Mouse (Mus musculus) NIH3T3 (cell line): ENCODE measurements at regions not wholly inside any gene's neighbourhood (a gene's known extent, or its start where the extent isn't known, plus 50 kb on each side); places are given as distances from the start of the nearest gene placed in this dataset.

Experiments
- DNase-seq: peaks from one replicate; pipeline ENCODE4 v3.0.0-alpha.2; 2012; ENCODE audit warnings: low read depth

GRCm38 (mm10) chr12:6211266-6211665 is 835.8 kb upstream of the Klhl29 start:
- DNase-seq: no peak

DNA sequence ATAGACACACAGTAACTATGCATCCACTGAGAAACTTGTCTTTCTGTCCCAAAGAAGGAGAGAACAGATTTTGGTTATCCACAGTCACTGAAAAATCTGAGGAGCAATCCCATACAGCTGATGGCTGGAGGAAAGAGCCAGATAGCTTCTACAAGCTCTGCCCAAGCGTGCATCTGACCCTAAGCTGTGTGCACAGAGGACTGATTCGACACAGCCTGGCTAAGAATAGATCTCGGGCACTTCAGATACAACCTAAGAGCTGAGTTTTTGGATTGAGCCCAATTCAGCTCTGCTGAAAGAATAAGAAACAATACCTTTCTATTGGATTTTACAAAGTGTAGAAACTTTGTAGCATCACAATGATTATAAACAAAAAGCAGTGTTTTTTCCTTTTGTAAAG is 813.8 kb upstream of the Klhl29 start:
- DNase-seq: no peak

- no peak for DNase-seq
Measured at GRCm38 (mm10) chr12:6168795-6169194, 793.3 kb upstream of the Klhl29 start.

- no peak for DNase-seq
Measured at GRCm38 (mm10) chr12:6154287-6154686, 778.8 kb upstream of the Klhl29 start.

DNA sequence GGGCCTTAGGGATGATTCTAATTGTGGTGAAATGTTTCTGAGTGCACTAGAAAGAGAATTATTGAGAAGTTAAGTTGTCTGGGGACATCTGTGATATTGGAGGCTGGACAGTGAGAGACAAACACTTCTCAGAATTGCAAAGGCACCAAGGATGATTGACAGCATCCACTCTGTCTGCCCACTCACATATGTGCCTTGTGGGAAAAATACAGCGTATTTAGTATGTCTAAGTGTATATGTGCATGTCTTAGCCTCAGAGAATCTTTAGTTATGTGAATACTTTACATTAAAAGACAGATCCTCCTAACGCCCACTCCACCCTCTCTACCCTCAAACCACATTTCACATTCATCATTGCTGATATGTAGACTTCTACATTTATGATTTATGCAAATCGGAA is 776.0 kb upstream of the Klhl29 start:
- no peak for DNase-seq

DNA sequence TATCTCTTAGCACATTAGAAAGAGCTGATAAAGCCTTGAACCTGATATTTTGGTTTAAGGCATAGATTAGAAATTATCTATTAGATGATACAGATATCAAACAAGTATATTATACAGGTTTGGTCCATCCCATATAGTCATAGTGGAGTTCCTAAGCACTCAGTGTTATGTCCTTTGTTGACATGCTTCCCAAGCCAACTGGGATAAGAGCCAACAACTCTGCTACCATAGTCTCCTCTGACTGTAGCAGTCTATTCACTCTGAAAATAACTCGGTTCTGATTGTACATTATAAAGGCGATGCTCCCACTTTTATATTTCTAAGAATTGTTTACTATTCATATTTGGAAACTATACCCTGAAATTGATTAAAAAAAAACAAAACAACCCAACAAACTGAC is 757.0 kb upstream of the Klhl29 start:
- no peak for DNase-seq

DNA sequence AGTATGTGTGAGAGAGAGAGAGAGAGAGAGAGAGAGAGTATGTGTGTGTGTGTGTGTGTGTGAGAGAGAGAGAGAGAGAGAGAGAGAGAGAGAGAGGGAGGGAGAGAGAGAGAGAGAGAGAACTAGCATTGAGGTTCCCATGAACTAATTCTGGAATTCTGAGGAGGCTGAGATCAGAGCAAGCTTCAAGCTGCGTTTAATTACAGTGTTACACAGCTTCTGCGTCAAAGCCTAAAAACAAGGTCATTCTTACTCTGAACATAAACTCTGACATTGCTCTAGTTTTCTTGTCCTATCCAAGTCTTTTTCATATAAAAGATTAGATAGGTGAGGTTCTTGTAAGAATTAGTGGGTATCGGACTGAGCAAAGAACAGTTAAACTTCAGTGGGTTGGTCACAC is 744.1 kb upstream of the Klhl29 start:
- DNase-seq: no peak

DNA sequence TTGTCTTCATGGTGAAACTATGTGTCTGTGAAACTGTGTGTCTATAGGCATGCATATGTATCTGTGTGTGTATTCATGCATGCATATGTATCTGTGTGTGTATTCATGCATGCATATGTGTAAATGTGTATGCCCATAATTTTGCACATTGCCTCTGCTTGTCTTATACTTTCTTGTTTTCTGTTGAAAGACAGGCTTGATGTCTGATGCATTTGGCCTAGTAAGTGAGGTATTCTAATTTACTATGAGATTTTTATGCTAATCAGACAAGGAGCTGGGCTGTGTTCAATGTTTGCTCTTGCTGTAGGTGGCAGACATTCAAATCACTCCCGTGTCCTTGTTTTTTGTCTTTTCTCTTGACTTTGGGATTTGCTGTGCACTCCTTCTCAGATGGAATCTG is 739.8 kb upstream of the Klhl29 start:
- no peak for DNase-seq

DNA sequence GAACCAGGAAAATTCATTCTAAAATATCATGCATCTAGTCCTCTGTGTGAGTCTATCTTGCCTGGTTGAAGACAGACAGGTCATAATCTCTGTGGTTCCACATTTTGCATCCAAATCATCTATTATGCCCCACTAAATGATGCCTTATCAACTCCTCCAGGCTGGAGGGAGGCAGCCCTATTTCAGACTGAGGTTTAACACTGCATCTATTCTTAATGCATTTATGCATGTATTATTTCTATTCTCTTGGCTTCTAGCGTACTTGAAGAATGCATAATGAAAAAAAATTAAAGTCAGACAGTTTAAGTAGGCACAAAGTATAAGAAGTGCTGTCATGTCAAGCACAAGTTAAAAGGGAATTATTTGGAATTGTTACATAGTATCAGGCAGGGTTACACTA is 721.8 kb upstream of the Klhl29 start:
- no peak for DNase-seq

DNA sequence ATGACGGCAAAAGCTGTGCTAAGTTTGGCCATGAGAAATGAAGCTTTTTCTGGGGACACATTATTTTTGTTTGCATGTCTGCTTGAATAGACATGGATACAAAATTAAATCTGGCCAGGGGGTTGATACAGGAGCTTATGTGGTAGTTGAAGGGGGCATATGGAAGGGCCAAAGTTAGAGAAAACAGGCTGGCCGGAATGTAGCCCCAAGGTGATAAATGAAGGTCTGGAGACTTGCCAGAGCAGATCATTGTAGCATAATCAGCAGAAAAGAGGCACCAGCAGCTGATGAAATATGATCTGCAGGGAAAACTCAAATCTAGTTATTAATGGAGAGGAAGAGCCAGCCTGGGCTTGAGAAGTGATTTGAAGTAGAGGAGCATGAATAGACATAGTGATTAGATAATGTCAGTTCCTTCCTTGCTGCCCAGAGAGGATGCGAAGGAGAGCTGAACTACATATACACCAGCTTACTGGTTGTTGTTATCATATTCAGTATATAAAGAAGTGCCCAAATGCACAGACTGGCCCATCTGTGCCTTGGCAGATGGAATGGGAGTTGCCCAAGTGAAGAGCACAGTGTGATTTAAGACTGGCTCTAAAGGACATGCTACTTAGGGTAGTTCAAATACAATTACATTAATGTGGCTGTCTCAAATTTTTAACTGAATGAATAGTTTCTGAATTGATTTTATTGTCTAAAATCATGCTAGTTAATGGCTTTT is 712.3 kb upstream of the Klhl29 start:
- DNase-seq: no peak

DNA sequence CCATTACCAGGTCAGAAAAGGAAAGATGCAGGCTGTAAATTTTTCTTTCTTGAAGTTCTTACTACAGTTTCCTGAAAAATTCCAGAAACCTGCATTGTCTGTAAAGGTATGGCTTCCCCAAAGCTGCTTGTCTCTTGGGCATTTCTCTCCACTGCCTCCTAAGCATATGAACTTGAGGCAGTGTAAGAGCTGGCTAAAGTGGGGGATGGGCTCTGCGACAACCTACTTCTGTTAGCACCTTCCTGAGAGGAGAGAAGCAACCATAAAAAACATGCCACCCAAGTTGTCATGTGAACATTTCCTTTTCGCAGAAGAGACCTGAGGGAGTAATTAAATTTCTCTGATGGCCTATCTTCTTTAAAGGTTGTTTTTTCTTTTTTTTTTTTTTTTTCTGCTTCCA is 711.6 kb upstream of the Klhl29 start:
- no peak for DNase-seq

- DNase-seq: no peak
Measured at GRCm38 (mm10) chr12:6046866-6047689, 671.6 kb upstream of the Klhl29 start.

GRCm38 (mm10) chr12:6046110-6046509 is 670.6 kb upstream of the Klhl29 start:
- no peak for DNase-seq

DNA sequence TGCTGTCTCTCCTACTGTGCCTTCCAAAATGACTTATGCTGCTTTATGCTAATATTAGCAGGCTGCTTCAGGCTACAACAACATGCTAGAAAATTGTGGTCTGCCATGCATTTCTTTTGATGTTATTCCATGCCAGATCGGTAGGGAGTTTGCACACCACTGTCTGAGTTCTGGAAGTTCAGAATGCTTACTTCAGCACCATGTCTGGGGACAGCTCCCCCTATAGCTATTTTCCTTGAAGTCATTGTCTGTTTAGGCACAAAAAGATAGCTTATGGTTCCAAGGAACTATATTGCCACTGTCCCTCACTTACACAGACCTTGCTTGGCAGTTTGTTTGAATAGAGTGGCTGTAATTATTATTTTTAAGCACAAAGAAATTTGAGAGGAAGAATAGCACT is 666.8 kb upstream of the Klhl29 start:
- peak; percentile 42 for DNase-seq

- no peak for DNase-seq
Measured at GRCm38 (mm10) chr12:6024111-6024510, 648.6 kb upstream of the Klhl29 start.

DNA sequence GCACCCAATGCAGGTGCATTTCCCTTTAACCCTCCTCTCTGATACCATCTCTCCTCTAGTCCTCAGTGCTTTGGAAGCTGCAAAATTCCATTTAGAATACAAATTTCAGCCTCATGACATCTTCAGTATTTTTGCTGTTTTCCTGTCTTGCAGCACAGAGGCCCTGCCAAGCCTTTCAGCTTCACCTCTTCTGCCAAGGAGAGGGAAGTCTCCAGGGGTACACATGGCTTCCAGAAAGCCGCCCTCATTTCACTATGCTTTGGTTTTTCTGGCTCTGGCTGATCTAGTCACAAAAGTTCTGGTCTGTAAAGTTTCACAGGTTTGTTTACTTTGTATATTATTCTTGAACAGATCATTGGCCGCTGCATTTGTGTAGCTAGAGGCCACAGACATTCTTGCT is 647.0 kb upstream of the Klhl29 start:
- no peak for DNase-seq

GRCm38 (mm10) chr12:6000961-6001360 is 625.5 kb upstream of the Klhl29 start:
- DNase-seq: no peak

GRCm38 (mm10) chr12:5997366-5997765 is 621.9 kb upstream of the Klhl29 start:
- no peak for DNase-seq

GRCm38 (mm10) chr12:5996672-5997071 is 621.2 kb upstream of the Klhl29 start:
- no peak for DNase-seq

GRCm38 (mm10) chr12:5983937-5984610 is 608.6 kb upstream of the Klhl29 start:
- DNase-seq: no peak

DNA sequence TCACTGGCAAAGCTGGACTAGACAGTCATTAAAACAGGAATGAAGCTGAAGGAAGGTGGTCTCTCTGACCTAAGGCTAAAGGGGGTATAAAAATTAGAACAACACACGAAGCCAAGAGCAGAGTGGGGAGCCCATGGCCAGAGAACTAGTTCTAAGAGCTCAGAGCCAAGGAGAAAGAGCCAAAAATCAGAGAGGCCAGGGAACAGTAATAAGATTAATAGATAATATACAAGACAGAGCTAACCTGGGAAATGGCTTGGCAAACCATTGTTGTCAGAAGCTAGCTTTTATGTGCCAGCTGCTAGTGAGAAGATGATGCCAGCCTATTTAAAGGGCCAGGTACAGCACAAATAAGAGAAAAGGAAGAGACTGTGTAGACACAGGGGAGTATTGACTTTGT is 606.6 kb upstream of the Klhl29 start:
- no peak for DNase-seq

DNA sequence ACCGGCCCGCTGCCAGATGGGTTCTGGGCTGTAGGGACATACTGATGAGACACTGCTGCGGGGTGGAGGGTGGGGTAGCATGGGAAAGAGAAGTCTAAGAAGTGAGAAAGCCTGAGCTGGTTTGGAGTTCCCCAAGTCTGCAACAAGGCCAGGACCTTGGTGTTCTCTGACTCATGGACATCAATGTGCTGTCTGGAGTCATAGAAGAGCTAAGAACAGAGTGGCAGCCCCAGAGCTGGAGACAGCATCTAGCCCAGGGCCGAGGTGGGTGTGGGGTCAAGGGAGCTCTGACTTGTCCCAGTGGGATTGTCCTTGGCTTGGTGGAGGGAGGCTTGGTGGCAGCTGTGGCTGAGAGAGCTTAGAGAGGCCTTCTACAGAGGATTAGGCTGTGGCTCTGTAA is 600.4 kb upstream of the Klhl29 start:
- no peak for DNase-seq

DNA sequence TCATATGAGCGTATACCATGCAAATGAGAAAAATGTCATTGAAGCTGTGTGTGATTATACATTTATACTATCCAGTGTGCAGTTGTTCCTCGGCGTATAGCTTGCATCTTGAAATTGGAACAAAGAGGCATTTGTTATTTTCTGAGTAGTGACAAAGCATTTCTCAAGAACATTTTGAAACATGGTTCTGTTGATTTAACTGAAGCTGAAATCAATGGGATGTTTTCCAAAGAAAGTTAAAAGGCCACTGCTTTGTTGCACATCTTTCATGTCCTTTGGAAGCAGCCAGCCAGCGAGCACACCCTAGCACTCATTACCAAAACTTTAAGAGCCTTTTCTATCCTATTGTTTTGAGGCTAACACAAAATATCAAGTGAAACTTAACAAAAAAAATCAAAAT is 594.1 kb upstream of the Klhl29 start:
- DNase-seq: no peak
